Mouse (Mus musculus) adrenal gland, adult 2 months (tissue): ENCODE measurements around the gene Rbm26. TPM values are rescaled to one million over a fixed set of nuclear protein-coding genes. Genes with fewer than 3 reads are reported as not detected.

ENCODE experiments used
- DNase-seq: peaks from one replicate; pipeline ENCODE4 v3.0.0; 2021
- long read RNA-seq: library from polyadenylated mRNA; stranded (forward); transcript quantifications from one replicate; pipeline ENCODE4 v2.0.0, GENCODE M21; 2021
- polyA plus RNA-seq: library from polyadenylated mRNA; depleted of rRNA; stranded (reverse); fragments of >200 nt; gene quantifications from 2 replicates; pipeline ENCODE4 v1.2.3, GENCODE M21; 2012; rRNA removed
- total RNA-seq, 2 experiments: library from RNA; stranded (reverse); gene quantifications; 2 replicates each; pipeline ENCODE4 v1.2.3; 2021

The Rbm26 gene
- total RNA-seq (10 to 100 TPM; 35.0 to 48.0 TPM), polyA plus RNA-seq (9.3 and 12.2 TPM in 2 replicates)
- long read RNA-seq, transcript Rbm26-201 (22 exons, 3,633 nt), result major isoform, 5 of 13 reads
- long read RNA-seq, partial matches to known transcripts, result 3 of 13 reads
- long read RNA-seq, other reads (novel, unspliced or antisense), result 2 of 13 reads

GRCm38 (mm10) chr14:105177238-105177693 lies at the start of gene Rbm26:
Gene Rbm26 (minus strand): TSS chr14:105177327.
- peak; percentile 98 for DNase-seq

- no peak for DNase-seq
These were observed 48.7 kb upstream of the Rbm26 start for GRCm38 (mm10) chr14:105225790-105226189.

- DNase-seq, result no peak
These were observed 45.1 kb upstream of the Rbm26 start for GRCm38 (mm10) chr14:105222240-105222639.

- DNase-seq, result no peak
These were observed 42.6 kb upstream of the Rbm26 start for GRCm38 (mm10) chr14:105219525-105220376.

GRCm38 (mm10) chr14:105198401-105198800 lies 21.3 kb upstream of the Rbm26 start:
- DNase-seq, result peak; percentile 39

- peak; percentile 75 for DNase-seq
These were observed 17.6 kb upstream of the Rbm26 start for GRCm38 (mm10) chr14:105194682-105195081.

GRCm38 (mm10) chr14:105184866-105185265 lies 7.7 kb upstream of the Rbm26 start:
- no peak for DNase-seq

GRCm38 (mm10) chr14:105182786-105183185 lies 5.7 kb upstream of the Rbm26 start:
- DNase-seq, result no peak

GRCm38 (mm10) chr14:105179733-105180132 lies 2.6 kb upstream of the Rbm26 start:
- no peak for DNase-seq

- no peak for DNase-seq
These were observed 1.9 kb upstream of the Rbm26 start for GRCm38 (mm10) chr14:105178996-105179395.

GRCm38 (mm10) chr14:105176381-105177168 lies 552 bp downstream of the Rbm26 start:
- no peak for DNase-seq

GRCm38 (mm10) chr14:105167181-105167580 lies 9.9 kb downstream of the Rbm26 start:
- DNase-seq, result no peak

- no peak for DNase-seq
These were observed 12.3 kb downstream of the Rbm26 start for GRCm38 (mm10) chr14:105164793-105165192.

- no peak for DNase-seq
These were observed 15.8 kb downstream of the Rbm26 start for GRCm38 (mm10) chr14:105161334-105161733.

- no peak for DNase-seq
These were observed 18.6 kb downstream of the Rbm26 start for GRCm38 (mm10) chr14:105158526-105158925.

- DNase-seq, result no peak
These were observed 43.1 kb downstream of the Rbm26 start for GRCm38 (mm10) chr14:105134076-105134475.

GRCm38 (mm10) chr14:105127715-105128385 lies 49.3 kb downstream of the Rbm26 start:
- DNase-seq, result no peak

- no peak for DNase-seq
These were observed 52.6 kb downstream of the Rbm26 start for GRCm38 (mm10) chr14:105124513-105124912.

- no peak for DNase-seq
These were observed 61.7 kb downstream of the Rbm26 start for GRCm38 (mm10) chr14:105115402-105115801.

- no peak for DNase-seq
These were observed 70.9 kb downstream of the Rbm26 start for GRCm38 (mm10) chr14:105106252-105106651.

GRCm38 (mm10) chr14:105098861-105099260 lies 78.3 kb downstream of the Rbm26 start:
- no peak for DNase-seq

- peak; percentile 24 for DNase-seq
These were observed 80.9 kb downstream of the Rbm26 start for GRCm38 (mm10) chr14:105096221-105096620.
